Mouse (Mus musculus) liver, postnatal 0 days (tissue): ENCODE measurements at regions not wholly inside any gene's neighbourhood (a gene's known extent, or its start where the extent isn't known, plus 50 kb on each side); places are given as distances from the start of the nearest gene placed in this dataset.

Source experiments
- CTCF ChIP-seq: sonication (generic); IDR thresholded peaks from 2 replicates; pipeline ENCODE4 v1.5.1; 2016; ENCODE audit warnings: antibody characterized with exemption, low read depth
- EP300 ChIP-seq: IDR thresholded peaks from 2 replicates; pipeline ENCODE4 v1.6.1; 2016; ENCODE audit warnings: antibody characterized with exemption, low read depth, mild to moderate bottlenecking

DNA sequence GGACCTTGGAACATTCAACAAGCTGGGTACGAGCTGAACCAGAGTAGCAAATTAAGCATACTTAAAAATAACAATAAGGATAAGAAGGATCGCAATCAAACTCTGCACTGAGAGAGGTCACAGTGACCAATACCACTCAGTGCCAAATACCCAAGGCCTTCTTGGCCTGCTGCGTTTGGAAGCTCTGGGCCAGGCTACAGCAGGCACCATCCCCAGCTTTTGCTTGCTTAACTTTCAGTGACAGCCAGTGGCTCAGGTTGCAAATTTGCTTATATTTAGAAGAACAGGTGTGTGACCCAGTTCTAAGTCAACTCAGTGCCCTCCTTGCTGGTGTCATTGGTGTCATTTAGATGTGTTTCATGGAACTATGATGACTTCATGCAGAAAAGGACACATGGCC lies 335.7 kb upstream of the Gm9747 start:
- no peak for TF ChIP-seq CTCF
- no peak for TF ChIP-seq EP300
